In genomic region chr1:132982728-132983127, GRCm38 (mm10) we compare ENCODE assay signal across 8 mouse cellular contexts. TPM values are rescaled to one million over a fixed set of nuclear protein-coding genes. Genes with fewer than 3 reads are reported as not detected.
DNase-seq lines count a peak whose midpoint lies in the region; ATAC-seq and TF ChIP-seq lines count a peak whose summit lies in the region.

No protein-coding gene starts in this region.

- H3K4me1 ChIP-seq in heart, embryonic 10.5 days = 0 out of 2 replicates have a peak, but pooled peaks cover 3% of the 10 kb centered on the region
- no peaks in the 10 kb centered on the region for H3K4me1 ChIP-seq in heart, postnatal 0 days (ENCODE audit: control insufficient read depth, insufficient read depth)

- no peaks in the 10 kb centered on the region for H3K9me3 ChIP-seq in heart, embryonic 10.5 days
- no peaks in the 10 kb centered on the region for H3K9me3 ChIP-seq in heart, postnatal 0 days (replicated peaks; ENCODE audit: control insufficient read depth, low read length)

- peaks cover 65% of the 10 kb centered on the region for H3K36me3 ChIP-seq in heart, embryonic 10.5 days
- H3K36me3 ChIP-seq in heart, postnatal 0 days (replicated peaks; ENCODE audit: control insufficient read depth, insufficient read depth, low read length) = peaks cover 40% of the 10 kb centered on the region

- peak; percentile 78 for ATAC-seq in heart, postnatal 0 days (ENCODE audit: insufficient read depth, low read depth)

- H3K27me3 ChIP-seq in heart, embryonic 10.5 days (ENCODE audit: insufficient read depth, poor library complexity, severe bottlenecking) = no peaks in the 10 kb centered on the region
- no peaks in the 10 kb centered on the region for H3K27me3 ChIP-seq in heart, postnatal 0 days (ENCODE audit: control insufficient read depth, insufficient read depth, low read length)

- no peak overlapping the region for H3K27ac ChIP-seq in heart, embryonic 10.5 days
- no peak overlapping the region for H3K27ac ChIP-seq in heart, postnatal 0 days (ENCODE audit: low read depth)

- WGBS in heart, embryonic 10.5 days = 57% methylated on average over 7 of the region's 7 CpGs
- WGBS in heart, postnatal 0 days = 60% methylated on average over 7 of the region's 7 CpGs

- TF ChIP-seq EP300 in heart, postnatal 0 days (IDR thresholded peaks at IDR 0.05; ENCODE audit: low read depth) = no peak

- no peak overlapping the region for H3K4me2 ChIP-seq in heart, postnatal 0 days (ENCODE audit: low read depth, low read length)

- peak; percentile 16 to 71 for DNase-seq in heart, adult 18-20 months
- DNase-seq in heart, embryonic 10.5 days (ENCODE audit: low spot score) = no peak
- peak; percentile 44 for DNase-seq in adrenal gland, adult 2 months
- peak; percentile 66 for DNase-seq in embryo, embryonic 11 days
- peak; percentile 58 for DNase-seq in heart, postnatal 0 days (ENCODE audit: low spot score)
- DNase-seq in layer of hippocampus, adult 11-12 months (ENCODE audit: low spot score) = peak; percentile 62
- DNase-seq in lung, postnatal 36 days = peak; percentile 49
- DNase-seq in right cerebral cortex, postnatal 10 days (ENCODE audit: low spot score in 2 of 2) = peak; percentile 81 to 84

- no peak overlapping the region for H3K9ac ChIP-seq in heart, postnatal 0 days (replicated peaks; ENCODE audit: low read depth, low read length)

- H3K4me3 ChIP-seq in heart, embryonic 10.5 days = no peak overlapping the region
- no peak overlapping the region for H3K4me3 ChIP-seq in heart, postnatal 0 days (ENCODE audit: low read depth, low read length)

- peak; percentile 80 for TF ChIP-seq CTCF in heart, postnatal 0 days (IDR thresholded peaks at IDR 0.05; ENCODE audit: low read depth)

RNA-seq across cellular contexts. Expression of gene Mdm4, which starts 47.6 kb away (rescaled TPM):
- 10 to 100 TPM; 19.7 to 27.7 TPM for total RNA-seq in heart, adult 18-20 months (2021)
- polyA plus RNA-seq in heart, embryonic 10.5 days (2016; fragmentation: Nextera tagmentation; extraction: Ambion mirVana) = 30.7 and 32.8 TPM in 2 replicates
- total RNA-seq in adrenal gland, adult 2 months (2021) = 10 to 100 TPM; 44.1 to 70.4 TPM
- polyA plus RNA-seq in adrenal gland, adult 2 months (2012; rRNA removed) = 15.0 and 15.3 TPM in 2 replicates
- total RNA-seq in heart, postnatal 0 days (2014; rRNA removed; ENCODE audit: low replicate concordance) = 29.5 and 42.2 TPM in 2 replicates
- polyA plus RNA-seq in heart, postnatal 0 days (2015; fragmentation: Nextera tagmentation; extraction: Ambion mirVana) = 11.9 and 13.4 TPM in 2 replicates
